Mouse (Mus musculus) hindbrain, embryonic 16.5 days (tissue): ENCODE measurements around the gene H2al1a. TPM values are rescaled to one million over a fixed set of nuclear protein-coding genes. Genes with fewer than 3 reads are reported as not detected.
"Not testable (repeated sequence)": the region's sequence is repeated elsewhere in the genome, so short reads cannot be mapped to it uniquely, and the experiment has no call there.

Source experiments
- ATAC-seq: fragments of 200-750 bp; cut with Nextera tagmentation; 2 replicates; pipeline ENCODE4 v1.8.0; 2017; ENCODE audit warnings: moderate TSS enrichment, moderate library complexity
- H3K27ac ChIP-seq: fragments of 300-500 bp; sonication (generic); 2 replicates; pipeline ENCODE4 v1.5.1; 2014; ENCODE audit warnings: low read depth, mild to moderate bottlenecking, control low read depth, low read length, moderate library complexity
- H3K27me3 ChIP-seq: fragments of 300-500 bp; sonication (generic); replicated peaks from 2 replicates; pipeline ENCODE4 v1.6.1; 2014; ENCODE audit warnings: low read length; ENCODE audit not compliant: control insufficient read depth, insufficient read depth
- H3K36me3 ChIP-seq: fragments of 300-500 bp; sonication (generic); 2 replicates; pipeline ENCODE4 v1.6.1; 2014; ENCODE audit warnings: mild to moderate bottlenecking, low read length, moderate library complexity, mixed read lengths; ENCODE audit not compliant: control insufficient read depth, insufficient read depth
- H3K4me1 ChIP-seq: fragments of 300-500 bp; sonication (generic); 2 replicates; pipeline ENCODE4 v1.6.1; 2014; ENCODE audit warnings: low read depth, low read length; ENCODE audit not compliant: control insufficient read depth, insufficient read depth
- H3K4me2 ChIP-seq: fragments of 300-500 bp; sonication (generic); 2 replicates; pipeline ENCODE4 v1.6.1; 2014; ENCODE audit warnings: mild to moderate bottlenecking, low read length, control low read depth, moderate library complexity
- H3K4me3 ChIP-seq: fragments of 300-500 bp; sonication (generic); 2 replicates; pipeline ENCODE4 v1.5.1; 2014; ENCODE audit warnings: mild to moderate bottlenecking, low read length, control low read depth, moderate library complexity
- H3K9ac ChIP-seq: fragments of 300-500 bp; sonication (generic); 2 replicates; pipeline ENCODE4 v1.6.1; 2014; ENCODE audit warnings: low read depth, mild to moderate bottlenecking, control low read depth, low read length, moderate library complexity
- H3K9me3 ChIP-seq: fragments of 300-500 bp; sonication (generic); 2 replicates; pipeline ENCODE4 v1.6.1; 2014; ENCODE audit warnings: mild to moderate bottlenecking, low read length, moderate library complexity; ENCODE audit not compliant: control insufficient read depth
- WGBS: fragments of 180-500 bp; shearing (Covaris S2); extraction: QIAGEN DNeasy Blood & Tissue Kit; methylation state at CpG from one replicate; pipeline ENCODE4 v1.1.7; 2014; 5-methylcytosine and 5-hydroxymethylcytosine counted together
- polyA plus RNA-seq: library from polyadenylated mRNA; unstranded; fragments of >200 nt; fragmentation: Nextera tagmentation; extraction: Ambion mirVana; gene quantifications from 2 replicates; pipeline ENCODE4 v1.2.1, GENCODE M21; 2015

The H2al1a gene
- polyA plus RNA-seq: not detected in 2 replicates

DNA sequence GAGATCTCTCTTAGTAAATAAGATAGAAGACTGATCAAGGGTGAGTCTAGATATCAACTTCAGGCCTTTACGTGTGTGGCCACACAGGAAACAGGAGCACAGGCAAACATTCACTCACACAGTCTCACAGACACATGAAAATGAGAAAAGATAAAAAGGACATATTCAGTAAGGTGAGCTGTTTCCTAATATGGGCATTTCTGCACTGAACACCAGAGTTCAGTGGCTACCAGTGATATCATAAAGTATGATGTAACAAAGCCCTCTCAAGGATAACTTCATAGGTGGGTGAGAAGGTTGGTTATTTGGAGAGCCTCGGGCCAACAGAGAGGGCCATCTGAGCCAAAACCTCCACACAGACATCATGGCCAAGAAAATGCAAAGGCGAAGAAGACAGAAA lies at the start of gene H2al1a:
Gene H2al1a, plus strand, starts transcription at position 301 of the 400 bp plus-strand sequence.
- H3K4me2 ChIP-seq, H3K9me3 ChIP-seq, H3K4me1 ChIP-seq, H3K27me3 ChIP-seq, H3K9ac ChIP-seq, H3K4me3 ChIP-seq, H3K27ac ChIP-seq, H3K36me3 ChIP-seq, ATAC-seq: not testable (repeated sequence)
- WGBS: no CpG with 5 or more reads among the region's 3 CpGs

DNA sequence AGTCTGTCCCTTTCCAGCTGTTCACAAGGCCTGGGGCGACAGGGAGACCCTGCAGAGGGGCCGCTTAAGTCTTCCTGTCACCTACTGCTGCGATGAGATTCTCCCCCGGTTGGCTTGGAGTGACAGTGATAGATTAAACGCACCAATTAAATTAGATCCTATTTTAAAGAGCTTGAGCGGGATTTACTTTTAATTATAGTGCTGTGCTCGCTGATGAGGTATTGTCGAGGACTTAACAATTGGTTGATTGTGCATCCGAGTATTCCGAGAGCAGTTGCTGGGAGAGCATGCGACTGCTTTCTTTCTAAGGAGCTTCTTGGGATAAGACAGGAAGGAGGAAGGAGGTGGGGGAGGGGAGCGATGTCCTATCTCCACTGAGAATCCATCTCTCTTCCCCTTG lies 48.9 kb upstream of the H2al1a start:
- 29% methylated on average over 12 of the region's 12 CpGs for WGBS
- 0 out of 2 replicates have a peak, but pooled peaks cover 2% of the 10 kb centered on the region for H3K4me1 ChIP-seq
- no peak overlapping the region for H3K9ac ChIP-seq
- ATAC-seq: no peak; the same call in 1 of the 2 replicates
- H3K36me3 ChIP-seq: no peaks in the 10 kb centered on the region
- no peak overlapping the region for H3K4me2 ChIP-seq
- H3K27ac ChIP-seq: no peak overlapping the region
- H3K4me3 ChIP-seq: no peak overlapping the region
- no peaks in the 10 kb centered on the region for H3K27me3 ChIP-seq
- H3K9me3 ChIP-seq: no peaks in the 10 kb centered on the region

DNA sequence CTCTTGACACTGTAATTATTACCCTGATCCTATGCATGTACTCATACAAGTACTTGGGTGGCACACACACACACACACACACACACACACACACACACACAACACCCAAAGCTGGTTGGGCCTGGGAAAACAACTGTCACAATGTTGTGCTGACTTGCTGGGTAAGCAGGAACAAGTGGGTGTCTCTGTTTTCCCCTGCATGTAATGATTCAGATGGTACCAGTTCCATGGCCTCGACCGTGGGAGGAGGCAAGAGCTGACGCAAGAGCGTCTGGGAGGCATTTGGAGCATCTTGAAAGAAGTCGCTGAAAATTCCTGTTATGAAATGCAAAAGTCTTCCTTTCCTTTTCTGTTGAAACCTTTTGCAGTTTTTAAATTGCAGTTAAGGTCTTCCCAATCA lies 45.0 kb upstream of the H2al1a start:
- Histone ChIP-seq H3K27me3 (no peaks in the 10 kb centered on the region; the same call in 1 of the 2 replicates), H3K9me3 (no peaks in the 10 kb centered on the region), H3K4me3 (no peak overlapping the region), H3K27ac (no peak overlapping the region), H3K36me3 (no peaks in the 10 kb centered on the region), H3K4me1 (0 out of 2 replicates have a peak, but pooled peaks cover 2% of the 10 kb centered on the region), H3K9ac (no peak overlapping the region), H3K4me2 (no peak overlapping the region)
- WGBS: 66% methylated on average over 5 of the region's 5 CpGs
- no peak for ATAC-seq

DNA sequence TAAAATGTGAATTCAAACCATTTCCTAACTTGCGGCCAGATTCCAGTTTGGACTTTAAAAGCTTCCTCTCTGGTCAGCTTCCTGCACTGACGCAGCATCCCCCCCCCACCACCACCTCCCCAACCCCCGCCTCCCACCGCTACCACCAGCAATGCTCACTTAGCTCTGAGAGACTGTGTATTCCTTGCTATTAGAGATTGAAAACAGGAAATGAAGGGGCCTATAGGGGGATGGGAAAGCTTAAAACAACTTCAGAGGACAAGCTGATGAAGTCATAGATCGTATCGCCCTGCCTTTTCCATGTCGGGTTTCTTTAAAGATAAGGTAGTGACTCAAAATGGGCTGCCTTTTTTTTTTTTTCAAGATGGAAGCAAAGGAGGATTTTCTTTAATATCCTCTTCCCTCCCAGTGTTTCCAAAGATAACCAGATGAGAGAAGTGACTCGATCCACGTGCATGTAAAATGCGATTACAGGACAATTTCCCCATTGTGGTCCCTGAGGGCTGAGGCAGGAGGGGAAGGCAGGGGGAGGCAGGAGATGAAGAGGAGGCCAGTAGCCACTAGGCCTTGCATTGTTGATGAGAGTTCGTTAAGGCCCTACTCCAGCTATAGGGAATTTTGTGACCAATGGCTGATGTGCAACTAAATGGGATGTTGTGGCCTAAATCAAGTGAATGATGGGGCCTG lies 44.4 kb upstream of the H2al1a start:
- Histone ChIP-seq H3K27ac (no peak overlapping the region), H3K36me3 (no peaks in the 10 kb centered on the region), H3K9ac (no peak overlapping the region), H3K4me3 (no peak overlapping the region), H3K4me1 (0 out of 2 replicates have a peak, but pooled peaks cover 2% of the 10 kb centered on the region), H3K9me3 (no peaks in the 10 kb centered on the region), H3K4me2 (no peak overlapping the region), H3K27me3 (no peaks in the 10 kb centered on the region; the same call in 1 of the 2 replicates)
- 60% methylated on average over 11 of the region's 11 CpGs for WGBS
- ATAC-seq: no peak

DNA sequence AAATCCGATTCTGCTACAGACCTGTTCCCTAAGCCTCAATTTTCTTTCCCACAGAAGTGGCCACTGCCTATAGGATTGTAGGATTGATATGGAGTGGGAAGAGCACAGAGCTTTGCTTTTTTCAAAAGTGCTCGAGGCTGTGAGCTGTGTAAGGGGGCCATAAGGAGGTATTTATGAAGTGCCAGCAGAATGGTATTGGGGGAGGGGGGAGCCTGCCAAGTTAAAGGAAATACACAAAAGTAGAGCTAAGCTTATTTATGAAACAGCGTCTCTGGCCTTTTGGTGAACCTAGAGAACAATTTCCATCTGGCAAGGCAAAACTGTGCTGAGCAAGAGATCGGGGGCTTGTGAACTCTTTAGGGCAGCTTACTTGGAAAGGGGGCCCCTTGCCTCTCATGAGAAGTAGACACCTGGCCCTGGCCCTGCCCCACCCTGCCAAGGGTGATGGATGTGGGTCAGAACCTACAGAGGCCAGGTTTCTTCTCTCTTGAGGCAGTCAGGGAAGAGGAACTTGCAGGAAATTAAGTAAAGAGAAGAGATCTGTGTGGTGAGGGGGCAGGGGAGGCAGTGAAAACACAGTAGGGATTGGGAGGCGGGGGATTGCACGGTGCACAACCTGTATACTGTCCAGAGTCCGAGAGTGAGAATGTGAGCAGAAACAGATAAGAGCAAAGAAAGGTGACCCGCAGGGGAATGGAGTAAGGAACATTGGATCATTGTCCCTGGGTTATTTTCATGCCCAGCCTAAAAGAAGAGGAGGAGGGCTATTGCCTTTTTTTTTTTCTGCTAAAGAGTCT lies 43.3 kb upstream of the H2al1a start:
- Histone ChIP-seq H3K4me2 (no peak overlapping the region), H3K9me3 (no peaks in the 10 kb centered on the region), H3K27ac (no peak overlapping the region), H3K4me3 (no peak overlapping the region), H3K4me1 (no peaks in the 10 kb centered on the region), H3K9ac (no peak overlapping the region), H3K27me3 (no peaks in the 10 kb centered on the region; the same call in 1 of the 2 replicates), H3K36me3 (no peaks in the 10 kb centered on the region)
- 66% methylated on average over 8 of the region's 8 CpGs for WGBS
- ATAC-seq: no peak

DNA sequence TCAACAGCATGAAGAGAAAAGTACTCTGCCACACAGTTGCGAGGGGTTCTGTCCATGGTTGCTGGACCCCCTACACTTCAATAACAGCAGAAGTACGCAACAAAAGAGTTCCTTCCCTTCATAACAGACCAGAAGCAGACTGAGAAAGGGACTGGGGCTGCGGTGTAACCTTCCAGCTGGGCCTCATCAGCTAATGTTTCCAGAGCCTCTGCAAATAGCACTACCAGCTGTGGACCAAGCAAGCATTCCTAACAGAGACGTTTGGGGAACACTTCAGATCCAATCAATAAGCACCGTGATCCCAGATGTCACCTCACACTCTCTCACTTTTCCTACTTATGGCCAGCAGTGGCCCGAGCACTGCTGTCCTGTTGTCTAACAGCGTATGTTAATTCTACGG lies 34.1 kb upstream of the H2al1a start:
- Histone ChIP-seq H3K36me3 (no peaks in the 10 kb centered on the region), H3K4me1 (no peaks in the 10 kb centered on the region), H3K27me3 (no peaks in the 10 kb centered on the region; the same call in 1 of the 2 replicates), H3K4me2 (no peak overlapping the region), H3K9ac (no peak overlapping the region), H3K27ac (no peak overlapping the region), H3K4me3 (no peak overlapping the region), H3K9me3 (no peaks in the 10 kb centered on the region; the same call in 1 of the 2 replicates)
- ATAC-seq: no peak
- WGBS: 74% methylated on average over 8 of the region's 8 CpGs

DNA sequence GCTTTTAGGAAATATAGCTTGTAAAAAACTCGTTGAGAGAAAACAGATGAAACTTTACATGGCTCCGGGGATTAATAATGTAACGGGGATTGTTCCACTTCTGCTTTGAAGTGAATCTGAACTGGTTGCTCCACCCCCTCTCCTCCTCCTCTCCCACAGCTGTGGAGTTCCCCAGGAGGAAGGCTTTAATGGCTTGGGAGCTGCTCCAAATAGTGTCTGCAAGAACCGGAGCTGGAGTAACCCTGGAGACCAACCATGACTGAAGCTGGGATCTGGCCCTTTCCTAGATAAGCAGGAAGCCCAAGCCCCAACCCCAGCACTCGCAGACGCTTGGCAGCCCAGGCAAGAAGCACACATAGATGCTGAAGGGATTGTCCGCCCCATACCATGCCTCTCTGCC lies 31.3 kb upstream of the H2al1a start:
- Histone ChIP-seq H3K9me3 (no peaks in the 10 kb centered on the region), H3K36me3 (no peaks in the 10 kb centered on the region), H3K4me3 (no peak overlapping the region), H3K9ac (no peak overlapping the region), H3K4me1 (no peaks in the 10 kb centered on the region), H3K4me2 (no peak overlapping the region), H3K27me3 (no peaks in the 10 kb centered on the region; the same call in 1 of the 2 replicates), H3K27ac (no peak overlapping the region)
- 56% methylated on average over 7 of the region's 7 CpGs for WGBS
- ATAC-seq: no peak

DNA sequence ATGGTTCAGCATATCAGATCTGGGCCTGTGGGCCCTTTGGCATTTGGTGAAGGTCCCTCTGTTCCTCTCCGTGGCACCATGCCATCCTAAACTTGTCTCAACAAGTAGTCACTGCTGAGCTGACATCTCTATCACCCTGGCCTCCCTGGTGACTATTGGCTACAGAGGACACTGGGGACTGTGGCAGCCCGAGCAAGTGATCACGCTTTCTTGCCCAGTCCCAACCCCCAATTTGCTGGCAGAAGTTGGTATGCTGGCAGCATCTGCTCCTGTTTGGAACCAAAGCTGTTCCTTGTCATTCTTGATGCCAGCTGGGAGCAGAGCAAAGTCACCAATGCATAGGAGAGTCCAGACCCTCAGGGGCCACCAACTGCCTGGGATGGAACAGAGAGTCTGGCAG lies 30.0 kb upstream of the H2al1a start:
- ATAC-seq: peak; percentile 92
- 60% methylated on average over 3 of the region's 3 CpGs for WGBS

DNA sequence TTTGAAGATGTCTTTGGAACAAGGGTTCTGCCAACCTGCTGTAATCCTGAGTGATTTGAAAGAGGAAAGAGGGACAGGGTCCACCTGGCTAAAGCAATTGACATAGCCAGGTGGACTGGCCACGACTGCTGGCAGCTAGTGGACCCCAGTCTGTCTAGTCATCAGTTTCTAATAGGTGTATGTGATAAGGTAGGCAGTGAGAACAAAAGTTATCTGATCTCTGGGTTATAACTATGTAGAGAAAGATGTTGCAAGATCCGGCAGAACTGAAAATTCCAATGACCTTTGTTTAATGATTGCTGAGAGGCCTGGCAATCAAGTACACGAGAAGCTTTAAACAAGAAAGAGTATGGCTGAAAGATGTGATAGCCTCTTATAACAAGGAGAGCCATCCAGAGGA lies 25.9 kb upstream of the H2al1a start:
- Histone ChIP-seq H3K4me2 (no peak overlapping the region), H3K27me3 (no peaks in the 10 kb centered on the region), H3K36me3 (no peaks in the 10 kb centered on the region), H3K4me1 (no peaks in the 10 kb centered on the region), H3K4me3 (no peak overlapping the region), H3K9me3 (no peaks in the 10 kb centered on the region), H3K9ac (no peak overlapping the region), H3K27ac (no peak overlapping the region)
- WGBS: 82% methylated on average over 3 of the region's 3 CpGs
- no peak for ATAC-seq

More for the DNA sequence above, 30.0 kb upstream of the H2al1a start:
- Histone ChIP-seq H3K4me1 (no peaks in the 10 kb centered on the region), H3K9ac (no peak overlapping the region), H3K27me3 (no peaks in the 10 kb centered on the region; the same call in 1 of the 2 replicates), H3K4me3 (no peak overlapping the region), H3K36me3 (no peaks in the 10 kb centered on the region), H3K9me3 (no peaks in the 10 kb centered on the region), H3K4me2 (no peak overlapping the region), H3K27ac (no peak overlapping the region)
